Mouse (Mus musculus): ENCODE measurements around the gene Cyb561d1.
"Not testable (repeated sequence)": the region's sequence is repeated elsewhere in the genome, so short reads cannot be mapped to it uniquely, and the experiment has no call there.

The Cyb561d1 gene

DNA sequence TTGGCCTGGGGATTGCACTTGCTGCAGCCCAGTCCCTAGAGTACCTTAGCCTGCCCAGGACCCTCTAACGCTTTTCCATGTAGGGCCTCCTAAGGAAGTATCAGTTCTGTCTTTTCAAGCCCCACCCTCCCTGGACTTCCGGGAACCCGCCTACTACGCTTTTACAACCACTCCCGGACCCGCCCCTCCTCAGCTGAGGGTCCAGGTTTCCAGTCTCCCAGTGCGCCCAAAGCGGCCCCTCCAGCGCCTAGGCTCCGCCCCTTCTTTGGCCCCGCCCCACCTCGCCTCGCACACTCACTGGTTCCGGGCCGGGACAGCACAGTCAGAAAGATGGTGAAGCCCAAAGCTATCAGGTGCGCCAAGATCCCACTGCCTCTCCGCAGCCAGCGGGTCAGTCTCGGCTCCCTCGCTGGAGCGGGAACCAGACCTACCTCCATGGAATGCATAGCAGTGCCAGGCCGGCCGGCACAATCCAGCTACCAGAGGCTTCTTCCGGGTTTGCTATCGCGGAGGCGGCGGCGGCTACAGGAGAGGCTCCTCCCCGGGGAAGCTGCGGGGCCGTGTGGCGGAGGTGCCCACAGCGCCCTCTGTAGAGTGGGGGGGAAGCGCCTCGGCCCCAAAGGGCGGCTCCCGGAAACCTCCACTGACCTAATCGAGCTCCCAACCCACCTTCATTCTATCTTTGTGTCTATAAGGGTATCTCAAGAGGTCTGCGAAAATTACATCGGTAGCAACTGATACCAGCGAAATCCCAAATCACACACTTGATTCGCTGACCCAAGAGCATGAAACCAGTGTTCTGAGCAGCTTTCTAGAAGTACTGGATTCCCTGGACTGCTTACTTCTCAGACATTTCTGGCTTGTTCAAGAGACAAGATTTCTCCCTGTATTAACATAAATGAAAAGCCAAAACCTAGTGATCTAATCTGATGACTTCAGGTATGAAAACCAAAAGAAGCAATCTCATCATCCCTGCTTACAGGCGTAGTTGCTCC is at the start of gene Cyb561d1:
Gene Cyb561d1, minus strand, starts transcription at position 884 of the 995 bp plus-strand sequence.
- DNase-seq (ENCODE audit: low spot score in 2 of 2), result peak; percentile 58 to 78

GRCm38 (mm10) chr3:108246857-108247256 is 45.8 kb upstream of the Cyb561d1 start:
- no peak for DNase-seq (ENCODE audit: low spot score in 2 of 2)

DNA sequence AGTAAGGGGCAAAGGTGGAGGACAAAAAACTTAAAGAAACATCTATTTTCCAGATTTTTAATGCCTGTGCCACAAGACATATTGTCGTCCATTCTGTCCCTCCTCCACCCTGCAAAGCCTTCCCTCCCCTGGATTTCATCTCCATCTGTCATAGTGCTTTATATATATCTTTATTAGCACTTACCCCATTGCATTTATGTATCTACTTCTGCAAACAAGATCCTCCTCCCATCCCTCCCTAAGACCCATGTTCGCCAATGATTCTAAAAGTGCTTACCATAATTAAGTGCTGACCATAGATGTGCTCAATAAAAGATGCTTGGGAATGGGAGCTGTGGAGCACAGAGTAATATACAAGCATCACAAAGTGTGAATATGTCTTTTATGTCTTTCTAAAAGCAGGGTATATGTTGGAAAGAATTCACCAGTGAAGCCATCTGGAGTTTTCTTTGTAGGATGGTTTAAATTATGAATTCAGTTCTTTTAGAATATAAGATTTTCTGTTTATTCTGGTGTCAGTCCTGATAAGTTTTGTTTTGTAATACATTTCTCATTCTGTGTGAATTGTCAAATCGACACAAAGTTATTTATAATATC is 40.3 kb upstream of the Cyb561d1 start:
- no peak for DNase-seq (ENCODE audit: low spot score in 2 of 2)

GRCm38 (mm10) chr3:108237474-108238102 is 36.6 kb upstream of the Cyb561d1 start:
- not testable (repeated sequence) for DNase-seq (ENCODE audit: low spot score in 2 of 2)

- DNase-seq (ENCODE audit: low spot score in 2 of 2), result no peak
Observed at GRCm38 (mm10) chr3:108231646-108232045, 30.6 kb upstream of the Cyb561d1 start.

- DNase-seq (ENCODE audit: low spot score in 2 of 2), result no peak
Observed at GRCm38 (mm10) chr3:108227521-108227920, 26.5 kb upstream of the Cyb561d1 start.

DNA sequence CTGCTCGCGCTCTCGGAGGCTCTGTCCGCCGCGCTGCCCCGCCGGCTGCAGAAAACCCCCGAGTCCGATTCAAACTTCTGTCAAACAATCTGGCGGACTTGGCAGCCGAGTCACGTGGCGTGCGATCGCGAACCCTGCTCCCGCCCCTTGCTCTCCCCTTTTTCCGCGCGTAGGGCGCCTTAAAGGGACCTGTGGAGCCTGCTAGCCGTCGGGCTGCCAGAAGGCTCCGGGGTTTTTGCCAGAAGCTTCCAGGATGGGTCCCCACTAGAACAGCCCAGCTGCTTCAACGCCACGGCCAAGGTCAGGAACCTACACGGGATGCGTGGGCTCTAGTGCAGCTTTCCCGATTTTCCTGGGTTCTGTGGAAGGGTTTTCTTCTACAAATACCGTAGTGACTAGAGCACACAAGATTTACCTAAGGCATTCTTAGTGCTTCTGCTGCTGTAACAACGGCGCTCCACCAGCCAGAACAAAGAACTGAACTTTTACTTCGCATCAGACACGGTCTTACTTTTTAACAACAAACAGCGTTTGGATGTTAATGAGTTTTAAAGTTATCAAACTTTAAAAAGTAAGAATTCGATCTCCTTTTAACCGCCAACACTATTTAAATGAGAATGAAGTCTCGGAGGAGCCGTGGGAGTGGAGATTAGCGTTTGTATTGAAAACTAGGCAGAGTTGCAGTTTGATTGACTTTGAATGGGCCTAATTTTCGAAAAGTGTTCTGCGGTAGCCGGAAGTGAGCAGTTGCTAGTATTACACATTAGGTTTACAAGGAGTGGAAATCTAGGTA is 25.7 kb upstream of the Cyb561d1 start, which contains the start of gene Sypl2:
Gene Sypl2, minus strand, starts transcription at position 91 of the 793 bp plus-strand sequence.
- DNase-seq (ENCODE audit: low spot score in 2 of 2), result peak in 1 of 2 experiments; percentile 43

DNA sequence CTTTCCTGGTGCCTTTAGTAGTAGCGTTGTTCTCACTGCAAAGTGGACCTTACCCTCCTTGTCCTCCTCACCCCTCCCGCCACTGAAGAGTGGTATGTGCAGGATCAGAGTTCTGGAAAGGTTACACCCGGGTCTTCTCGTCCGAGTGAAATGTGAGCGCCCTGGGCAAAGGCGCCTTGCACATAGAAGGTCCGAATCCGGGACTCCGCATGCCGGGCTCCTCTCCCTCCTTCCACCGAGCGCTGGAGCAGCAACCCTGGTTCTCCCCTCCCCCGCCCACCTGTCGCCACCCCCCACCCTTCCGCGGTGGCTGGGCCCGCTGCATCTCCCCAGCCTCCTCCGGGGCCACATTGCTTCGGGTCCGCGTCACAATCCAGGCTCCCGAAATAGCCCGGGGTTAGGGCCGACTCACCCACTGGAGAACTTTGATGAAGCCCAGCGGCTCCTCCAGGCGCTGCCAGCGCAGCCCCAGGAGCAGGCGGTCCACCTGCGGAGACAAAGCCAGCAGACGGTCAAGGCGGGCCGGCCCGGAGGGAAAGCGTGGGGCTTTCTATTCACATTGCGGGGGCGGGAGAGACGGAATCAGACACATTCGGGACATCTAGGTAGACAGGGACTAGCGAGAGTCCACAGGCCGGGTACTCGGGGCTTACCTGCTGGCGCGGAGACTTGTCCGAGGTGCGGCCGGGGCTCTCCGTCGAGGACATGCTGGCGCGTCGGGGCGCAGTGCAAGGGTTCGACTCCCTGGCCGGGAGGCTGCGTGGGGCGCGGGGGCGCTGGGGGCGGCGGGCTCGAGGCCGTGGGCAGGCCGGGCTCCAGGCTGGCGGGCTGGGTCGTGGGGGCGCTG is 24.9 kb upstream of the Cyb561d1 start:
- DNase-seq (ENCODE audit: low spot score in 2 of 2), result no peak

DNA sequence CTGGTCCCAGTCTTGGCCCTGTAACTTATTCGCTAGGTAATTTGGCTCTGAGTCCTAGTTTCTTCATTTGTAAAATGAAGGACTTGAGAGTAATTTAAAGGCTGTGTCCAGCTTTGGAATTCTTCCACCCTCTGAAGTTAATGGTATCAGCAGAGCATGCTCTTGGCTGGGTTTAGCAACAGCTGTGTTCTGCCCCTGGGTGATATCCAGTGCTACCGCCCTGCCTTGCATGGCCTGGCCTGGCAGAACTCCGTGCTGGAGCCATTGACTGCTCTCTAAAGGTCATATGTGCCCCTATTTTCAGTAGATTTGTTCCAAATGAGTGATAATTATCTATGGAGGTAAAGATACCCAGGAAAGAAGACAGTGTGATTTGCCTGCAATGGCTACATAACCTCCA is 19.6 kb upstream of the Cyb561d1 start:
- DNase-seq (ENCODE audit: low spot score in 2 of 2), result no peak

GRCm38 (mm10) chr3:108214734-108215133 is 13.7 kb upstream of the Cyb561d1 start:
- DNase-seq (ENCODE audit: low spot score in 2 of 2), result no peak

GRCm38 (mm10) chr3:108212406-108212805 is 11.4 kb upstream of the Cyb561d1 start:
- DNase-seq (ENCODE audit: low spot score in 2 of 2), result peak in 1 of 2 experiments; percentile 31

- no peak for DNase-seq (ENCODE audit: low spot score in 2 of 2)
Observed at GRCm38 (mm10) chr3:108211845-108212244, 10.8 kb upstream of the Cyb561d1 start.

DNA sequence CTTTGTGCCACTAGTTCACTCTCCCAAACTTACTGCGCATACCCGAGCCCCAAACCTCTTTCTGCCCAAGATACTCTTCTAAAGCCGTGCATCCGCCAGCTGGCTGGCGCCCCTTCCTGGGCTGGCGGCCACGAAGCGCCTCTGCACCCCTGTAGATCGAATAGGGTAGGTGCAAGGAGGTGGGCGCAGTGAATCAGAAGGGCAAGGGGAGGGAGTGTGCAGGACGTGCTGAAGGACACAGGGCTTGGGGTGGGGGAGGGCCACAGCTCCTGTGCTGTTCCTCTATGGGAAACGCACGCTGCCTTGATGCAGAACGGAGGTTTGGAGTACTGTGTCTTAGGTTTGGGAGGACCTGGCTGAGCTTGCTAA is 9.7 kb upstream of the Cyb561d1 start, which contains the start of gene Atxn7l2:
Gene Atxn7l2, minus strand, starts transcription at position 164 of the 369 bp plus-strand sequence.
- DNase-seq (ENCODE audit: low spot score in 2 of 2), result peak; percentile 53 to 76

GRCm38 (mm10) chr3:108209946-108210770 is 9.1 kb upstream of the Cyb561d1 start:
- peak; percentile 78 to 93 for DNase-seq (ENCODE audit: low spot score in 2 of 2)

GRCm38 (mm10) chr3:108209536-108209935 is 8.5 kb upstream of the Cyb561d1 start:
- DNase-seq (ENCODE audit: low spot score in 2 of 2), result no peak

- DNase-seq (ENCODE audit: low spot score in 2 of 2), result no peak
Observed at GRCm38 (mm10) chr3:108209001-108209400, 8.0 kb upstream of the Cyb561d1 start.

DNA sequence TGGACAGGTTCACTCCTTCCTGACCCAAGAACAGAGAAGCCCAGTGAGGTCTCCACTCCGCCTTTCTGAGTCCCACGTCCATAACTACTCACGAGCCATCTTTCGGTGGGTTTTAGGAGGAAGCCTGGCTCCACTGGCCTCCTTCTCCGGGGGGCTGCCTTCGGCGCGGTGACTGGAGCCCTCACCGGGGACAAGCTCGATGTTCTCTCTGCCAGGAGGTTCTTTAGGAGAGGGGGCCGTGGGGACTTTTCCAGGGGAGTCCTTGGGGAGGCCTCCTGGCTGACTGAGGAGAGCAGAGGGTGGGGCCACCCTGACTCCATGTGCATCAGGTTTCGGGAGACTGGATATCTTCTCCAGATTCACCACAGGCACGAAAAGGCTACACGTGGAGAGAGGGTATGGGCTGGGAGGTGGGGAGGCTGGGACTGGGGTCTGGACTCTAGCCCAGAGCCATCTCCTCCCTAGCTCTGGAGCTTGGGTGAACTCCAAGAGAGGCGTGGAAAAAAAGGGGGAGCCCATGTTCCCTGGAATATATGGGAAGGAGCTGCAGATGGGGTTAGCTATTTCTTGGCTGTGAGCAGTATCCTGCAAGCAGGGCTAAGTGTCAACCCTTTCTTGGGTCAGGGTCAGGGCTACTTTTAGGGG is 5.8 kb upstream of the Cyb561d1 start:
- DNase-seq (ENCODE audit: low spot score in 2 of 2), result peak in 1 of 2 experiments; percentile 55

DNA sequence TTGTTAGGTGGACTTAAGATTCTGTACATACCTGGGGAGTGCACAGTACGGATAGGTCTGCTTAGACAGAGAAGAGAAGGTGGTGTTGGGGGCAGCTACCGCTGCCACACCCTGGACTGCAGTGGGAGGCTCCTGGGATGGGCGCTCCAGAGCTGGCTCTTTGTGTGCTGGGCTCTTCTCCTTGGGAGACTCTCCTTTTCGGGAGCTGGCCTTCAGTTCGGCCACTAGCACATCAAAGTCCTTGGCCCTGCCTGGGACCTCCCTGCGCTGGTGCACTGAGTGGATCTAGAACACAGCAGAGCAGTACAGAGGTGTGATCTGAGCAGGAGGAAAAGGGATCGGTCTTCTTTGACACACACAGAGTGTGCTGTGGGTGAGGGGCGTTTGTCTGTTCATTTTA is 4.6 kb upstream of the Cyb561d1 start:
- DNase-seq (ENCODE audit: low spot score in 2 of 2), result no peak

DNA sequence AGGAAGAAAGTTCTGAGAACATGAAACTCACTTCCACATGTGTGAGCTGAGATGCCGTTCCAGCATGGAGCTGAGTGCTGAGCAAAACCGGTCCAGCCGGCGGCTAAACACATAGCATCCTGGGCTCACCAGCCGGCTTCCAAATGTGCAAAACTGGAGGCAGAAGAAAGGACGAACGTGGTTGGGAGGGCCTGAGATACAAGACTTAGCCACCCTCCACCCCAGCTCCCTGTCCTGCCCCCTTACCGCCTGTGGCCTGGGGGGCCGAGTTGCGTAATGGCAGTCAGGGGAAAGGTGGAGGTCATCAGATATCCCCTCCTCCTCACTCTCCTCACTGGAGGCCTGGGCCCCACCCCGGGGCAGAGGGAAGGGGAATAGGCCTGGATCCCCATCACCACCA is 3.5 kb upstream of the Cyb561d1 start:
- no peak for DNase-seq (ENCODE audit: low spot score in 2 of 2)
